Mouse (Mus musculus) forebrain, embryonic 10.5 days (tissue): ENCODE data around the gene Btd. TPM values are rescaled to one million over a fixed set of nuclear protein-coding genes. Genes with fewer than 3 reads are reported as not detected.

Experiments
- DNase-seq: peaks from one replicate; pipeline ENCODE4 v3.0.0-alpha.2; 2017; ENCODE audit warnings: low spot score; ENCODE audit errors: extremely low spot score
- H3K27ac ChIP-seq: fragments of 300-500 bp; sonication (generic); 2 replicates; pipeline ENCODE4 v1.5.1; 2016; ENCODE audit warnings: mild to moderate bottlenecking
- H3K27me3 ChIP-seq: fragments of 300-500 bp; sonication (generic); 2 replicates; pipeline ENCODE4 v1.6.1; 2016; ENCODE audit warnings: mild to moderate bottlenecking; ENCODE audit not compliant: poor library complexity, severe bottlenecking
- H3K36me3 ChIP-seq: fragments of 300-500 bp; sonication (generic); replicated peaks from 2 replicates; pipeline ENCODE4 v1.6.1; 2016; ENCODE audit warnings: mild to moderate bottlenecking, moderate library complexity
- H3K4me1 ChIP-seq: fragments of 300-500 bp; sonication (generic); 2 replicates; pipeline ENCODE4 v1.6.1; 2016
- H3K4me3 ChIP-seq: fragments of 300-500 bp; sonication (generic); 2 replicates; pipeline ENCODE4 v1.5.1; 2016; ENCODE audit warnings: mild to moderate bottlenecking, moderate library complexity
- H3K9me3 ChIP-seq: fragments of 300-500 bp; sonication (generic); 2 replicates; pipeline ENCODE4 v1.6.1; 2016; ENCODE audit warnings: mild to moderate bottlenecking, moderate library complexity
- WGBS: fragments of 180-500 bp; shearing (Covaris S2); methylation state at CpG from one replicate; pipeline ENCODE4 v1.1.7; 2016; 5-methylcytosine and 5-hydroxymethylcytosine counted together
- polyA plus RNA-seq: library from polyadenylated mRNA; unstranded; fragments of >200 nt; fragmentation: Nextera tagmentation; extraction: Ambion mirVana; gene quantifications from 2 replicates; pipeline ENCODE4 v1.2.1, GENCODE M21; 2016

Gene Btd
- polyA plus RNA-seq, 1 experiment from 2014 or later = 11.8 TPM

DNA sequence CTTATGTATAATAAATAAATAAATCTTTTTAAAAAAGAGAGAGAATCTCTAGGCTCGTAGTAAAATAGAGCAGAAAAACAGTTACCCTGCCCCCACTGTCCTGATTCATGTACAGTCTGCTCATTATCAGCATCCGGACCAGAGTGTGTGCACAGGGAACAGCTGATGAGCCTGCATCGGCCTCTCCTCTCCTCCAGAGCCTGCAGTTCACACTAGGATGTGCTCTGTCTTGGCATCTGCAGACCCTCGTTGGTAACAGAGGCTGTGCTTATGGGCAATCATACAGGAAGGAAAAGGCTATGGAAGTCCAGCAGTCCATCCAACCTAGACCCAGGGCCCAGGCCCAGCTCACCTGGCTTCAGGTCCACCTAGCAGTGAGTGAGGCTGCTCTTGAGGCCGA lies 11.3 kb downstream of the Btd start:
- no peak overlapping the region for H3K4me3 ChIP-seq
- no peaks in the 10 kb centered on the region for H3K4me1 ChIP-seq
- H3K9me3 ChIP-seq = peaks cover 5% of the 10 kb centered on the region; the same call in 1 of the 2 replicates
- DNase-seq = no peak
- H3K27ac ChIP-seq = no peak overlapping the region
- H3K27me3 ChIP-seq = no peaks in the 10 kb centered on the region
- 81% methylated on average over 5 of the region's 5 CpGs for WGBS
- H3K36me3 ChIP-seq = no peaks in the 10 kb centered on the region

DNA sequence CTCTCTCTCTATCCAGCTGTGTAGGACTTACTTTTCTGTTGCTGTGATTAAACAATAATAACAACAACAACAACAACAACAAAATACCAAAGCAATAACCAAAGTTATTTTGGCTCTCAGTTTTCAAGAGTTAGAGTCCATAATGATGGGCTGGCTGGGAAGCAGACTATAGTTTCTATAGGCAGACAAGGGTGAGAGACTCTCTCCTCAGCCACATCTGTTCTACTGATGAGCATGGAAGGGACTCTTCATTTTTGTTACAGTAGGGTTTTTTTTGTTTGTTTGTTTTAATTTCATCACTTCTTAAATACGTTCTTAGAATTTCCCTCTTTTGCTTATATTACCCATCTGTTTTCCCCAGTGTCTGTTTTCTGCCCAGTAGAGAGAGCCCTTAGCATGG lies 11.8 kb downstream of the Btd start:
- Histone ChIP-seq H3K27ac (no peak overlapping the region), H3K4me3 (no peak overlapping the region), H3K4me1 (no peaks in the 10 kb centered on the region), H3K27me3 (no peaks in the 10 kb centered on the region), H3K36me3 (no peaks in the 10 kb centered on the region), H3K9me3 (peaks cover 5% of the 10 kb centered on the region; the same call in 1 of the 2 replicates)
- DNase-seq = no peak
- 95% methylated on average over 1 of the region's 1 CpGs for WGBS

DNA sequence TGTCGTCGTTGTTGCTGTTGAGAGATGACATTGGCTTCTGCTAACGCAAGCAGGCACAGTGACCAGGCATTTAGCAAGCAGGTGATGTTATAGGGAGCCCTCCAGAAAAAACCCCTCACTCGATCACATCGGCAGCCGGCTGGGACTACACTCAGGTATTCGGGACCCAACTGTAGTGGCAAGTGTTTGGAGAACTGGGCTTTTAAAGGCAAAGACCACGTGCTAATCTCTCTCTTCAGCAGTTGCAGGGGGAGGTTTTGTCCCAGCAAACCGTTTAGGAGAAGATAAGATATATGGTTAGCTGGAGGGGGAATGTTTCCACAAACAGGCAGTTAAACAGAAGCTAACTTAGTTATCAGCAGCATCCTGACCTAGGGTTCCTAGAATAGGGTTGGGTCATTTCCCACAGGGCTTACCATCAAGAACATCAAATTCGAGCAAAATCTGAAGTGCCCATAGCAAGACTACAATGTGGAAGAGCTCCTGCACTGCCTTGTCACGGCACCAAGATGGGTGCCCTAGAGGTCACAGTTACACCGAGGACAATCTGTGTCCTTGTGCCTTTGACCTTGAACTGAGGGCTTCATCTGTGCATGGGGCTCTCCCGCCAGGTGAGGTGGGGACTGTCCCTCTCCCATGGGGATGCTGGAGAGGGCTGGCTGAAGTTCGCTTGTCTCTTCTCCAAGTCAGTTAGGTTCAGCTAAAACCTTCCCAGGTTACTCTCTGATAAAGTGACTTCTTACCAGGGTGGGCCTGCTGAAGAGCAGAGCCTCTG lies 12.5 kb downstream of the Btd start:
- Histone ChIP-seq H3K27ac (no peak overlapping the region), H3K4me3 (no peak overlapping the region), H3K36me3 (no peaks in the 10 kb centered on the region), H3K4me1 (peaks cover 2% of the 10 kb centered on the region; the same call in 1 of the 2 replicates), H3K27me3 (no peaks in the 10 kb centered on the region), H3K9me3 (peaks cover 5% of the 10 kb centered on the region; the same call in 1 of the 2 replicates)
- no peak for DNase-seq
- 84% methylated on average over 14 of the region's 14 CpGs for WGBS

DNA sequence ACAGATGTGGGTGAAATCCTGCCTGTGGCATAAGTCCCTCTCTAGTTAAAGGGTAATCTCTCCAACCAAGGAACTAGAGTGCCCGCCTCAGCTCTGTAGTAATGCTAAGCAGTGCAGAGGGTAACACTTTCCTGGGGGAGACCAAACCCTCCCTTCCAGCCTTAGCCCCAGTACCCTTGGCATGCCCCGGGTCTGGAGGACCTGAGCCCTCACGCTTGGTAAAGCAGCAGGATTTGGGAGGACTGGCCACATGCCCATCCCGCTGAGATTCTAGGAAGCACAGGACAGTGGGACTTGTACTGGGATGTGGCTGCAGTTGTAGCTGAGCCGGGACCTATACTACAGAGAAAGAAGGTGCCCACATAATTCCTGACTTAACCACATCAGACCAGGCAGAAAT lies 14.0 kb downstream of the Btd start:
- Histone ChIP-seq H3K27ac (no peak overlapping the region), H3K4me3 (no peak overlapping the region), H3K27me3 (no peaks in the 10 kb centered on the region), H3K9me3 (peaks cover 5% of the 10 kb centered on the region; the same call in 1 of the 2 replicates), H3K4me1 (peaks cover 12% of the 10 kb centered on the region), H3K36me3 (no peaks in the 10 kb centered on the region)
- no peak for DNase-seq
- 90% methylated on average over 5 of the region's 5 CpGs for WGBS

DNA sequence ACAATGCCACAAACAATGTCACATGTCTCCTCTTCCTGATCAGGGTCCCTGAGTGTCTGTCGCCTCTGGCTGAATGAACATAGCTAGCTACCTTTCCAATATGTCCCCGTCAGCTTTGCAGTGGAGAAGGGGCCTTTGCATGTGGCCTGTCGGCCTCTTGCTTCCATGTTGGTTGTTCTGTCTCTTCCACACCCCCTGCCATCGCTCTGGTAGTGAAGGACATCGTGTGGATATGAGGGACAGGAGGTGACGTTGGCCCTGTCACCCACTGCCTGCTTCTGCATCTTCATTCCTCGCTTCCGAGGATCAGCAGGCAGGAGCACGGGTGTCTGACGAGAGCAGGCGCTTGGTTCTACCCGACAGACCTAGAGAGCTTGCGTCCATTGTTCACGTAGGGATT lies 14.6 kb downstream of the Btd start:
- DNase-seq = no peak
- H3K4me1 ChIP-seq = peaks cover 18% of the 10 kb centered on the region
- H3K9me3 ChIP-seq = peaks cover 3% of the 10 kb centered on the region; the same call in 1 of the 2 replicates
- 82% methylated on average over 14 of the region's 14 CpGs for WGBS
- no peaks in the 10 kb centered on the region for H3K36me3 ChIP-seq
- no peak overlapping the region for H3K27ac ChIP-seq
- H3K4me3 ChIP-seq = no peak overlapping the region
- H3K27me3 ChIP-seq = no peaks in the 10 kb centered on the region

DNA sequence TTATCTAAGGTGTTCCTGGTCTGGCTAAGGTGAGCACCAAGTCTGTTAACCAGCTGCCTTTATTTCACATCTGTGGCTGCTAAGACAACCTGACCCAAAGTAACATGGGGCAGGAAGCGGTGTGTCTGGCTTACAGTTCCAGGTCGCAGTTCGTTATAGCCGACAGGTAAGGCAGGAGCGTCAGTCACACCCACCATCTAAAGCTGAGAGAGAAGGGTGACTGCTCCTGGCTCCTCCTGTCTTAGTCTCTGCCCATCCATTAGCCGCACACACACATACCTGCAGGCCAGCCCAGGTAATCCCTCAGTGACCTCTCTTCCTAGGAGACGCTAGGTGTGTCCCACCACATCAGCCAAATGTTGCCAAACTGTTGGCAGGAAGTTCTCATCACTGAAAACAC lies 15.6 kb downstream of the Btd start:
- Histone ChIP-seq H3K4me3 (no peak overlapping the region), H3K27me3 (no peaks in the 10 kb centered on the region), H3K4me1 (peaks cover 28% of the 10 kb centered on the region), H3K9me3 (no peaks in the 10 kb centered on the region), H3K27ac (no peak overlapping the region), H3K36me3 (no peaks in the 10 kb centered on the region)
- WGBS = 82% methylated on average over 7 of the region's 7 CpGs
- DNase-seq = no peak

DNA sequence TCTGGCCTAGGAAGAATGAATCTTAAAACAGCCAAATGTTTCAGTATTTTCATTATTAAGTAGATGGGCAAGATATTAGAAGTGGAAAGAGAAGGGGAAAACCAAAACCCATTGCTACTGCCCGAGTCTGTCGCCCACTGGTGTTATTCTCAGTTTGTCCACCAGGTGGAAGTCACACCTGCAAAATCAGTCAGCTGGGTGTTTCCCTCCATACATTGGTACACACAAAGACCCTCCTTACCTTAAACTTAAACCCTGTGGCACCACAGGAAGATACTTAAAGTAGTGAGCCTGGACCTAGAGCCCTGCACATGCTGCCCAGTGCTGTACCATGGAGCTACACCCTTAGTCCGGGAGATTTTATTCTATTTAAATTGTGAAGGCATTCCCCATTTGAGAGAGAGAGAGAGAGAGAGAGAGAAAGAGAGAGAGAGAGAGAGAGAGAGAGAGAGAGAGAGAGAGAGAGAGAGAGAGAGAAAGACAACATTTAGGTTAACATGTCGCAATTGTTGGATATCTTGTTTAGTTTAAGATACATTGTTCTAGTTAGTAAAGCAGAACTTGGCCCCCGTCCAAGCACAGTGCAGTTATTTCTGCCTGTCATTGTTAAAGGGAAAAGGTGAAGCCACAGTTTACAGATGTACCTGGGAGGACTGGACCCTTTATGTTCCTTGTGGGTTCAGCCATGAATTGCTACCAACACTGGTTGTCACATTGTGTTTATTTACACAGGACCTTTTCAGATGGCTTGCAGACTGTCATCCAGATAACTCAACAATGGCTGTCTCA lies 16.2 kb downstream of the Btd start:
- Histone ChIP-seq H3K27ac (peak overlapping the region; percentile 72; the same call in 1 of the 2 replicates), H3K36me3 (no peaks in the 10 kb centered on the region), H3K27me3 (no peaks in the 10 kb centered on the region), H3K4me3 (no peak overlapping the region), H3K4me1 (peaks cover 34% of the 10 kb centered on the region), H3K9me3 (no peaks in the 10 kb centered on the region)
- DNase-seq = peak; percentile 60
- 49% methylated on average over 5 of the region's 5 CpGs for WGBS

DNA sequence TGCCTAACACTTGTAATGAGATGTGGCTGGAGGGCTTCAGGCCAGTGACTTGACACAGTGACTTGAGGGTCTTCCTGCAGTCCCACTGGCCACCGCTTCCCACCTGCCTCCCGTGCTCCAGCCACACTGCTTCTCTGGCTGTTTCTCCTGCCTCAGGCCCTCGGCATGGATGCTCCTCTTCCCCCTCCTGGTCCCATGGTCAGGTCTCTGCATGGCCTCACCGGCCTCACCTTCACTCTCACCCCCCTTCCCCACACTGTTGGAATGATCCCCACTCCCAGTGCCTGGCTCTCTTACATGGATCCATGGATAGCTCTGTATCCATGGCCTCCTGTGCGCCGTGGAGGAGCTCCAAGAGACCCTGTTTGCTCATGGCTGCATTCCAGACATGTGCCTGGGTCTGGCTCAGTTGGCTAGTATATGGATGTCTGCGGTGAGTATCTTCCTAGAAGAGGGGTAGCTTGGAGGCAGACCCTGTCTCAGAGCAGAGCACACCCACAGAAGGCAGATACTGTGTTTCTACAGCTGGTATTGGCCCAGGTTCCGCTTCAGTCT lies 17.4 kb downstream of the Btd start:
- Histone ChIP-seq H3K27me3 (no peaks in the 10 kb centered on the region), H3K4me1 (peaks cover 46% of the 10 kb centered on the region), H3K27ac (no peak overlapping the region), H3K36me3 (no peaks in the 10 kb centered on the region), H3K9me3 (no peaks in the 10 kb centered on the region), H3K4me3 (no peak overlapping the region)
- DNase-seq = no peak
- 86% methylated on average over 8 of the region's 8 CpGs for WGBS

DNA sequence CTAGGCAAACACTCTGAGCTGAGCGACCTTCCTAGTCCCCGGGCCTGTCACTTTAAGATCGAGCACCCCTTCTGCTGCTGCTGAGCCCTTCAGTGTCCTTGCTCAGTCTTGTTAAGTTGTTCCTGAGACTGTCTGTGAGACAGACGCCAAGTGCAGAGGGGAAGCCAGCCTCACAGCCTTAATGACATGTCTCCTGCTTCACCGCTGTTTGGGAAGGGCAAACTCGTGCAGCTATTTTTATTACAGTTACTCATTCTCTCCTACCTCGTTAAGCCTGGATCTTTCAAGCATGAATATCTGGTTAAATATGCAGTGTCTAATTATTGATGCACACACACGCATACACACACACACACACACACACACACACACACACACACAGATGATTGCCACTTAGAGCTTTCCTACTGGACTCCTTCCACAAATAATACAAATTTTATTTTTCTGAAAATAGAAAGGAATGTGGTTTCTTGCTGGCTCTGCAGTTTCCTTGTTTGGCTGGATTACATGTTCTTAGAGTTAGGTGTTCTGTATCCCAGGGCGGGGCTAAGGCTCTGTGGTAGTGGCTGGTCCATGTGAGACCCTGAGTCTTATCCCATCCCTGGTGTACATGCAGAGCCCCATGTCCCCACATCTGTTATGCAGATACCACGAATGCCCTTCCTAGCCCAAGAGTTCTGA lies 18.8 kb downstream of the Btd start:
- Histone ChIP-seq H3K4me3 (no peak overlapping the region), H3K27me3 (no peaks in the 10 kb centered on the region), H3K36me3 (no peaks in the 10 kb centered on the region), H3K27ac (peak overlapping the region; percentile 49; the same call in 1 of the 2 replicates), H3K4me1 (peaks cover 53% of the 10 kb centered on the region), H3K9me3 (no peaks in the 10 kb centered on the region)
- 81% methylated on average over 10 of the region's 10 CpGs for WGBS
- DNase-seq = no peak

DNA sequence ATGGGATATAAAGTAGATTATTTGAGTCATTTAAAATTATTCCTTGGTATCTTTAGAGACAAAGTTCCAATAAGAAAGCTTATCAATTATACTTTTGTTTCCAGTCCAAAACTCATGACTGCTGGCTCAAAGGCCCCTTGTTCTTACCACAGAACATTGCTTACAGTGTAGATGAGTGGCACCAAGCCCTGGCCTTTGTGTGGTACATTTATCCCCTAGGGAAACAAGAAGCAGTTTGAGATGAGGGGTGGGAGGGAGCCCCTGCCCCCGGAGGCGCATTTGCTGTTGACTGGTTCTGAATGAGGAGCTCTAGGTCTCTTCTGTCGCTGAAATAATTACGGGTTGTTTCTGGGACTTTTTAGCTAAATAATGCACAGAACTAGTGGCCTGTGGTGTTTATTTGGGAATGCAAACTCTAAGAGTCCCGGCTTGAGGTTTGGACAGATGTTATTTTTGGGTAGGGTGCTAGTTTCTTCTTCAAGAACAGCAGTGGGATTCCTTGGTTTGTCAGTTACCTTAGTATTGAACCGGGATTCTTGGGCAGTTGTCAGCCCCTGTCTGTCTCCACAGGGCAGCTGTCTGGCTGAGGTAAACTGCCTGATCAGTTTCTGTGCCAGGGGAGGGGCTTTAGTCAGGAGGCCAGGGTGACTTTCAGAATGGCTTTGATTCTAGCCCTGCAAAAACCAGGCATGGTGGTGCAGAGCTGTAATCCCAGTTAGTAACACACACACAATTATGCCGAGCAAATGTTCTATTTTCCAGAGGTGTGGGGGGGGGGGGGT lies 19.7 kb downstream of the Btd start:
- H3K4me3 ChIP-seq = no peak overlapping the region
- H3K4me1 ChIP-seq = peaks cover 58% of the 10 kb centered on the region
- H3K27me3 ChIP-seq = no peaks in the 10 kb centered on the region
- no peaks in the 10 kb centered on the region for H3K9me3 ChIP-seq
- WGBS = 72% methylated on average over 7 of the region's 7 CpGs
- H3K36me3 ChIP-seq = no peaks in the 10 kb centered on the region
- peak overlapping the region; percentile 68 for H3K27ac ChIP-seq
- no peak for DNase-seq

GRCm38 (mm10) chr14:31661671-31662554 lies 21.1 kb downstream of the Btd start:
- Histone ChIP-seq H3K9me3 (no peaks in the 10 kb centered on the region), H3K27ac (peak overlapping the region; percentile 90), H3K27me3 (no peaks in the 10 kb centered on the region), H3K4me1 (peaks cover 58% of the 10 kb centered on the region), H3K4me3 (peak overlapping the region; percentile 54), H3K36me3 (peaks cover 9% of the 10 kb centered on the region)
- 9% methylated on average over 44 of the region's 44 CpGs for WGBS
- peak; percentile 75 for DNase-seq
